Mouse (Mus musculus) myocyte (in vitro differentiated cells): ENCODE measurements around the gene Ddx10. TPM values are rescaled to one million over a fixed set of nuclear protein-coding genes. Genes with fewer than 3 reads are reported as not detected.

ENCODE experiments used
- H3K27me3 ChIP-seq: one replicate; pipeline ENCODE4 v1.6.1; 2011; ENCODE audit not compliant: control insufficient read depth, insufficient read depth, insufficient read length
- H3K36me3 ChIP-seq: one replicate; pipeline ENCODE4 v1.6.1; 2011; ENCODE audit not compliant: control insufficient read depth, insufficient read depth
- H3K4me2 ChIP-seq: one replicate; pipeline ENCODE4 v1.6.1; 2011; ENCODE audit warnings: low read depth, control low read depth
- H3K4me3 ChIP-seq: one replicate; pipeline ENCODE4 v1.5.1; 2011; ENCODE audit warnings: mild to moderate bottlenecking, control low read depth, moderate library complexity
- H3K79me2 ChIP-seq: one replicate; pipeline ENCODE4 v1.6.1; 2011; ENCODE audit not compliant: control insufficient read depth, insufficient read depth
- H3ac ChIP-seq: one replicate; pipeline ENCODE4 v1.6.1; 2011; ENCODE audit not compliant: control insufficient read depth, insufficient read length
- CEBPB ChIP-seq: IDR thresholded peaks from 2 replicates; pipeline ENCODE4 v1.6.1; 2011; ENCODE audit warnings: mild to moderate bottlenecking, moderate library complexity; ENCODE audit not compliant: poor library complexity, insufficient read depth, severe bottlenecking
- E2F4 ChIP-seq: IDR thresholded peaks from one replicate; pipeline ENCODE4 v1.6.1; 2011; ENCODE audit warnings: mild to moderate bottlenecking, control low read depth, moderate library complexity; ENCODE audit not compliant: insufficient read depth
- MAX ChIP-seq: IDR thresholded peaks from one replicate; pipeline ENCODE4 v1.6.1; 2011; ENCODE audit warnings: low read depth, mild to moderate bottlenecking, control low read depth
- MYOD1 ChIP-seq, 3 experiments: IDR thresholded peaks; one replicate each; pipeline ENCODE4 v1.6.1; 2011; ENCODE audit warnings: control low read depth in 2 of 3, low read depth in 2 of 3, mild to moderate bottlenecking in 2 of 3, moderate library complexity in 1 of 3; ENCODE audit not compliant: insufficient read length in 2 of 3, control insufficient read depth in 1 of 3
- MYOG ChIP-seq, 3 experiments: IDR thresholded peaks; one replicate each; pipeline ENCODE4 v1.6.1; 2011; ENCODE audit warnings: control low read depth in 2 of 3, low read depth in 2 of 3, mild to moderate bottlenecking in 2 of 3; ENCODE audit not compliant: insufficient read length in 2 of 3, control insufficient read depth in 1 of 3, insufficient read depth in 1 of 3
- POLR2A ChIP-seq: IDR thresholded peaks from one replicate; pipeline ENCODE4 v1.6.1; 2011; ENCODE audit warnings: low read depth, mild to moderate bottlenecking, control low read depth, moderate library complexity; ENCODE audit not compliant: insufficient read length
- POLR2AphosphoS2 ChIP-seq: IDR thresholded peaks from one replicate; pipeline ENCODE4 v1.6.1; 2011; ENCODE audit warnings: low read depth, control low read depth; ENCODE audit not compliant: insufficient read length
- REST ChIP-seq: IDR thresholded peaks from one replicate; pipeline ENCODE4 v1.6.1; 2011; ENCODE audit warnings: mild to moderate bottlenecking, control low read depth, moderate library complexity; ENCODE audit not compliant: insufficient read depth, insufficient read length
- SRF ChIP-seq: IDR thresholded peaks from one replicate; pipeline ENCODE4 v1.6.1; 2011; ENCODE audit warnings: low read depth; ENCODE audit not compliant: control insufficient read depth, insufficient read length
- TCF12 ChIP-seq: IDR thresholded peaks from one replicate; pipeline ENCODE4 v1.6.1; 2011; ENCODE audit warnings: mild to moderate bottlenecking, control low read depth; ENCODE audit not compliant: poor library complexity, insufficient read depth, severe bottlenecking
- TCF3 ChIP-seq: IDR thresholded peaks from one replicate; pipeline ENCODE4 v1.6.1; 2011; ENCODE audit warnings: low read depth, control low read depth; ENCODE audit not compliant: insufficient read length
- USF1 ChIP-seq: IDR thresholded peaks from one replicate; pipeline ENCODE4 v1.6.1; 2011; ENCODE audit warnings: low read depth, mild to moderate bottlenecking, control low read depth, moderate library complexity
- polyA plus RNA-seq: library from polyadenylated mRNA; unstranded; fragments of >200 nt; fragmentation: generic; extraction: Trizol; gene quantifications from one replicate; pipeline ENCODE4 v1.2.1, GENCODE M21; 2012; ENCODE audit warnings: missing spikeins

Gene Ddx10
- polyA plus RNA-seq, 1 experiment: 7.5 TPM

- Histone ChIP-seq H3K4me2 (no peak overlapping the region), H3K79me2 (no peaks in the 10 kb centered on the region), H3ac (no peak overlapping the region), H3K36me3 (no peaks in the 10 kb centered on the region), H3K27me3 (no peaks in the 10 kb centered on the region), H3K4me3 (no peak overlapping the region)
- no peak for TF ChIP-seq E2F4
- TF ChIP-seq CEBPB: no peak
- no peak for TF ChIP-seq POLR2A
- no peak for TF ChIP-seq TCF12
- no peak for TF ChIP-seq USF1
- no peak for TF ChIP-seq MAX
- no peak for TF ChIP-seq MYOG (IDR thresholded peaks at IDR 0.05; ENCODE audit: control insufficient read depth in 1 of 3, insufficient read depth in 1 of 3, insufficient read length in 2 of 3, low read depth in 2 of 3)
- no peak for TF ChIP-seq MYOD1 (IDR thresholded peaks at IDR 0.05; ENCODE audit: control insufficient read depth in 1 of 3, insufficient read length in 2 of 3, low read depth in 2 of 3)
- TF ChIP-seq REST: no peak
- TF ChIP-seq TCF3: no peak
- no peak for TF ChIP-seq SRF
- TF ChIP-seq POLR2AphosphoS2: no peak
Observed at GRCm38 (mm10) chr9:53268731-53269465, 21.0 kb upstream of the Ddx10 start.

- TF ChIP-seq TCF12 (no peak), USF1 (no peak), CEBPB (no peak), TCF3 (no peak), MAX (no peak), E2F4 (no peak), MYOG (IDR thresholded peaks at IDR 0.05; ENCODE audit: control insufficient read depth in 1 of 3, insufficient read depth in 1 of 3, insufficient read length in 2 of 3, low read depth in 2 of 3) (no peak), MYOD1 (IDR thresholded peaks at IDR 0.05; ENCODE audit: control insufficient read depth in 1 of 3, insufficient read length in 2 of 3, low read depth in 2 of 3) (no peak), SRF (no peak), POLR2A (no peak), REST (no peak), POLR2AphosphoS2 (no peak)
- Histone ChIP-seq H3K36me3 (no peaks in the 10 kb centered on the region), H3K4me2 (no peak overlapping the region), H3K79me2 (no peaks in the 10 kb centered on the region), H3K27me3 (no peaks in the 10 kb centered on the region), H3ac (no peak overlapping the region), H3K4me3 (no peak overlapping the region)
Observed at GRCm38 (mm10) chr9:53268036-53268435, 20.2 kb upstream of the Ddx10 start.

- Histone ChIP-seq H3K4me3 (no peak overlapping the region), H3K79me2 (no peaks in the 10 kb centered on the region), H3K27me3 (no peaks in the 10 kb centered on the region), H3K36me3 (no peaks in the 10 kb centered on the region), H3K4me2 (no peak overlapping the region), H3ac (no peak overlapping the region)
- TF ChIP-seq MYOD1 (IDR thresholded peaks at IDR 0.05; ENCODE audit: control insufficient read depth in 1 of 3, insufficient read length in 2 of 3, low read depth in 2 of 3): no peak
- no peak for TF ChIP-seq POLR2AphosphoS2
- TF ChIP-seq POLR2A: no peak
- TF ChIP-seq CEBPB: no peak
- TF ChIP-seq REST: no peak
- no peak for TF ChIP-seq MAX
- no peak for TF ChIP-seq SRF
- TF ChIP-seq E2F4: no peak
Observed at GRCm38 (mm10) chr9:53265589-53265988, 17.7 kb upstream of the Ddx10 start.

- Histone ChIP-seq H3K79me2 (no peaks in the 10 kb centered on the region), H3K36me3 (no peaks in the 10 kb centered on the region), H3K4me2 (no peak overlapping the region), H3K4me3 (no peak overlapping the region), H3K27me3 (no peaks in the 10 kb centered on the region), H3ac (no peak overlapping the region)
- TF ChIP-seq MYOG (IDR thresholded peaks at IDR 0.05; ENCODE audit: control insufficient read depth in 1 of 3, insufficient read depth in 1 of 3, insufficient read length in 2 of 3, low read depth in 2 of 3) (no peak), MYOD1 (IDR thresholded peaks at IDR 0.05; ENCODE audit: control insufficient read depth in 1 of 3, insufficient read length in 2 of 3, low read depth in 2 of 3) (no peak), USF1 (no peak), MAX (no peak)
Observed at GRCm38 (mm10) chr9:53264387-53264786, 16.5 kb upstream of the Ddx10 start.

GRCm38 (mm10) chr9:53258199-53258598, 10.3 kb upstream of the Ddx10 start:
- H3K27me3 ChIP-seq: no peaks in the 10 kb centered on the region
- H3K4me2 ChIP-seq: no peak overlapping the region
- no peak overlapping the region for H3K4me3 ChIP-seq
- H3K36me3 ChIP-seq: no peaks in the 10 kb centered on the region
- no peak overlapping the region for H3ac ChIP-seq
- TF ChIP-seq POLR2A: no peak
- TF ChIP-seq MAX: no peak
- TF ChIP-seq POLR2AphosphoS2: no peak
- TF ChIP-seq TCF3: no peak
- no peak for TF ChIP-seq CEBPB
- TF ChIP-seq SRF: no peak
- no peak for TF ChIP-seq MYOD1 (IDR thresholded peaks at IDR 0.05; ENCODE audit: control insufficient read depth in 1 of 3, insufficient read length in 2 of 3, low read depth in 2 of 3)
- TF ChIP-seq REST: no peak
- no peak for TF ChIP-seq E2F4
- TF ChIP-seq USF1: no peak
- TF ChIP-seq MYOG (IDR thresholded peaks at IDR 0.05; ENCODE audit: control insufficient read depth in 1 of 3, insufficient read depth in 1 of 3, insufficient read length in 2 of 3, low read depth in 2 of 3): no peak
- TF ChIP-seq TCF12: no peak
- H3K79me2 ChIP-seq: no peaks in the 10 kb centered on the region
